Mouse (Mus musculus) stomach, postnatal 0 days (tissue): ENCODE results near the gene Prss57. TPM values are rescaled to one million over a fixed set of nuclear protein-coding genes. Genes with fewer than 3 reads are reported as not detected.

ENCODE experiments used
- ATAC-seq: fragments of 200-750 bp; cut with Nextera tagmentation; 2 replicates; pipeline ENCODE4 v1.8.0; 2017; ENCODE audit not compliant: low FRiP score, low TSS enrichment
- DNase-seq: peaks from one replicate; pipeline ENCODE4 v3.0.0-alpha.2; 2016; ENCODE audit warnings: low spot score
- H3K27ac ChIP-seq: fragments of 300-500 bp; sonication (generic); replicated peaks from 2 replicates; pipeline ENCODE4 v1.5.1; 2014; ENCODE audit warnings: mild to moderate bottlenecking, control low read depth
- H3K27me3 ChIP-seq: fragments of 300-500 bp; sonication (generic); 2 replicates; pipeline ENCODE4 v1.6.1; 2014; ENCODE audit warnings: low read length; ENCODE audit not compliant: control insufficient read depth, insufficient read depth
- H3K36me3 ChIP-seq: fragments of 300-500 bp; sonication (generic); 2 replicates; pipeline ENCODE4 v1.6.1; 2014; ENCODE audit warnings: low read length, mixed read lengths; ENCODE audit not compliant: control insufficient read depth, insufficient read depth
- H3K4me1 ChIP-seq: fragments of 300-500 bp; sonication (generic); replicated peaks from 2 replicates; pipeline ENCODE4 v1.6.1; 2014; ENCODE audit warnings: antibody characterized with exemption; ENCODE audit not compliant: control insufficient read depth, insufficient read depth
- H3K4me2 ChIP-seq: fragments of 300-500 bp; sonication (generic); replicated peaks from 2 replicates; pipeline ENCODE4 v1.6.1; 2014; ENCODE audit warnings: low read depth, mild to moderate bottlenecking, control low read depth, moderate library complexity
- H3K4me3 ChIP-seq: fragments of 300-500 bp; sonication (generic); 2 replicates; pipeline ENCODE4 v1.5.1; 2014; ENCODE audit warnings: low read depth, low read length, control low read depth
- H3K9ac ChIP-seq: fragments of 300-500 bp; sonication (generic); 2 replicates; pipeline ENCODE4 v1.6.1; 2014; ENCODE audit warnings: mild to moderate bottlenecking, low read length, control low read depth, mixed read lengths
- H3K9me3 ChIP-seq: fragments of 300-500 bp; sonication (generic); 2 replicates; pipeline ENCODE4 v1.6.1; 2016; ENCODE audit warnings: low read length; ENCODE audit not compliant: control insufficient read depth
- CTCF ChIP-seq: IDR thresholded peaks from 2 replicates; pipeline ENCODE4 v1.5.1; 2016; ENCODE audit warnings: antibody characterized with exemption, low read depth, mild to moderate bottlenecking, moderate library complexity
- EP300 ChIP-seq: optimal IDR thresholded peaks from 2 replicates; pipeline ENCODE3; 2016; ENCODE audit warnings: antibody characterized with exemption
- WGBS: fragments of 180-500 bp; shearing (Covaris S2); extraction: QIAGEN DNeasy Blood & Tissue Kit; methylation state at CpG from one replicate; pipeline ENCODE4 v1.1.7; 2014; 5-methylcytosine and 5-hydroxymethylcytosine counted together
- polyA plus RNA-seq: library from polyadenylated mRNA; unstranded; fragments of >200 nt; fragmentation: Nextera tagmentation; extraction: Ambion mirVana; gene quantifications from 2 replicates; pipeline ENCODE4 v1.2.1, GENCODE M21; 2015

Prss57 gene
- polyA plus RNA-seq, 1 experiment from 2014 or later: 0.04 TPM

GRCm38 (mm10) chr10:79797326-79797725 lies 6.6 kb upstream of the Prss57 start:
- Histone ChIP-seq H3K27ac (no peak overlapping the region), H3K4me2 (no peak overlapping the region), H3K27me3 (no peaks in the 10 kb centered on the region), H3K36me3 (no peaks in the 10 kb centered on the region), H3K9ac (no peak overlapping the region), H3K4me1 (peaks cover 9% of the 10 kb centered on the region), H3K9me3 (no peaks in the 10 kb centered on the region), H3K4me3 (no peak overlapping the region)
- ATAC-seq: no peak
- TF ChIP-seq EP300 (no peak), CTCF (no peak)
- WGBS: 45% methylated on average over 15 of the region's 15 CpGs
- no peak for DNase-seq

- Histone ChIP-seq H3K4me1 (peaks cover 9% of the 10 kb centered on the region), H3K4me3 (no peak overlapping the region), H3K27ac (no peak overlapping the region), H3K9ac (no peak overlapping the region), H3K4me2 (no peak overlapping the region), H3K36me3 (no peaks in the 10 kb centered on the region), H3K9me3 (no peaks in the 10 kb centered on the region), H3K27me3 (no peaks in the 10 kb centered on the region)
- no peak for ATAC-seq
- TF ChIP-seq CTCF: peak; percentile 23; the same call in 1 of the 2 replicates
- no peak for TF ChIP-seq EP300
- DNase-seq: no peak
- WGBS: 98% methylated on average over 3 of the region's 3 CpGs
Observed at GRCm38 (mm10) chr10:79795905-79796304, 5.1 kb upstream of the Prss57 start.

- H3K4me2 ChIP-seq: peak overlapping the region; percentile 90
- H3K27ac ChIP-seq: peak overlapping the region; percentile 80
- peak; percentile 36; the same call in 1 of the 2 replicates for ATAC-seq
- H3K27me3 ChIP-seq: no peaks in the 10 kb centered on the region
- TF ChIP-seq EP300 (no peak), CTCF (no peak)
- H3K9ac ChIP-seq: peak overlapping the region; percentile 78
- no peaks in the 10 kb centered on the region for H3K9me3 ChIP-seq
- peak overlapping the region; percentile 83 for H3K4me3 ChIP-seq
- H3K4me1 ChIP-seq: peaks cover 9% of the 10 kb centered on the region
- DNase-seq: peak; percentile 56
- 10% methylated on average over 10 of the region's 10 CpGs for WGBS
- H3K36me3 ChIP-seq: no peaks in the 10 kb centered on the region
Observed at GRCm38 (mm10) chr10:79794491-79794931, 3.8 kb upstream of the Prss57 start.

DNA sequence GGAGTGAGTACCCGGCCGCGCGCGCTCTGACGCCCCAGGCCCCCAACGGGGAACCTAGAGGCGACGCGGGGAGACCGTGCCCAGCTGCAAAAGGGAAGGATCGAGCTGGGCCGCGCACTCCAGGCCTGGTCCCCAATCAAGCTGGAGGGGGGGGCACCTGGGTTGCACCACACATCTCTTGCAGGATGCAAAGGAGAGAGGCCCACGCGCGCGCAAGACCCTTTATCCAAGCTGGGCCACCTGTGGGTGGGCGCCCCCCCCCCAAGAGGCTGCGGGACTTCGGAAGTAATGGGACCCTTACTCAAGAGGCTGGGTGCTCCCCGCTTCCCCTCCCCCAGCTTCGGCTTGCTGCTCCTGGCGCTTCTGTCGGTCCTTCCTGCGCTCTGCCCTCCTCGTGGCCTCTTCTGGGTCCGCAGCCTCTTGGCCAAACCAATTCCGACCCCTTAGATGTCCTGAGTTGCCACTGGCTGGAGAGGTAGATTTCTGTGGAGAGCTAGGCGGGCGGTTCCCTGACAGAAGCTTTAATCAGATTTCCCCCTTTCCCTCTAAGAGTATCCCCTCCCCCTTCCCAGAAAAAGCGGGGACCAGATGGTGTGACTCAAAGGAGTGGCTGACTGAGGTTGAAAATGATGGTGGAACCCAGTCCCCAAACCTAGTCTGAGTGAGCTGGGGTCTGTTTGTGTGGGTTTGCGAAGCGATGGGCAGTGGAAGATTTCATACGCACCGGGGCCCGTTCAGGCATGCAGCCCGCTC lies 3.2 kb upstream of the Prss57 start:
- DNase-seq: no peak
- H3K27me3 ChIP-seq: no peaks in the 10 kb centered on the region
- no peaks in the 10 kb centered on the region for H3K9me3 ChIP-seq
- ATAC-seq: peak; percentile 53
- peak; percentile 39 for TF ChIP-seq EP300
- TF ChIP-seq CTCF: 0 out of 2 replicates have a peak, but pooled peaks have one; percentile 3
- peak overlapping the region; percentile 80 for H3K27ac ChIP-seq
- H3K9ac ChIP-seq: peak overlapping the region; percentile 78
- H3K4me3 ChIP-seq: peak overlapping the region; percentile 83
- no peaks in the 10 kb centered on the region for H3K36me3 ChIP-seq
- 5% methylated on average over 22 of the region's 38 CpGs for WGBS
- H3K4me2 ChIP-seq: peak overlapping the region; percentile 90
- H3K4me1 ChIP-seq: peaks cover 9% of the 10 kb centered on the region

GRCm38 (mm10) chr10:79793051-79793737 lies 2.4 kb upstream of the Prss57 start, which contains the start of gene Palm:
Palm (plus strand) TSS chr10:79793572.
- Histone ChIP-seq H3K36me3 (no peaks in the 10 kb centered on the region), H3K4me2 (peak within 1 kb of the TSS; percentile 90), H3K9me3 (no peaks in the 10 kb centered on the region), H3K9ac (peak within 1 kb of the TSS; percentile 78), H3K4me3 (peak within 1 kb of the TSS; percentile 83), H3K27ac (peak within 1 kb of the TSS; percentile 80), H3K27me3 (no peaks in the 10 kb centered on the region), H3K4me1 (peaks cover 9% of the 10 kb centered on the region)
- DNase-seq: peak; percentile 72
- no peak for TF ChIP-seq EP300
- TF ChIP-seq CTCF: peak; percentile 81
- peak; percentile 43 for ATAC-seq
- 6% methylated on average over 37 of the region's 51 CpGs for WGBS
